Mouse (Mus musculus) CH12.LX (cell line): Measurements from ENCODE around the gene Zdhhc21. TPM values are rescaled to one million over a fixed set of nuclear protein-coding genes. Genes with fewer than 3 reads are reported as not detected.

ENCODE experiments used
- DNase-seq: peaks from one replicate; pipeline ENCODE4 v3.0.0-alpha.2; 2013; ENCODE audit errors: extremely low read depth
- H3K27ac ChIP-seq: 2 replicates; pipeline ENCODE4 v1.5.1; 2012; ENCODE audit warnings: low read depth, mild to moderate bottlenecking, control low read depth, moderate library complexity; ENCODE audit not compliant: insufficient read depth
- H3K27me3 ChIP-seq: replicated peaks from 2 replicates; pipeline ENCODE3; 2012; ENCODE audit warnings: inconsistent platforms
- H3K36me3 ChIP-seq, 2 experiments: replicated peaks in 1 of 2; 2 replicates each; pipeline versions ENCODE3 to v1.6.1; 2012; ENCODE audit warnings: inconsistent platforms in 1 of 2, low read length in 1 of 2, mild to moderate bottlenecking in 1 of 2, mixed read lengths in 1 of 2, moderate library complexity in 1 of 2; ENCODE audit not compliant: control insufficient read depth in 1 of 2, insufficient read depth in 1 of 2
- H3K4me1 ChIP-seq, 2 experiments: 2 replicates each; pipeline ENCODE4 v1.6.1; 2012; ENCODE audit warnings: inconsistent platforms in 1 of 2, moderate library complexity in 1 of 2; ENCODE audit not compliant: insufficient read depth in 2 of 2, control insufficient read depth in 1 of 2
- H3K4me2 ChIP-seq: 2 replicates; pipeline ENCODE4 v1.6.1; 2012; ENCODE audit warnings: low read depth, mild to moderate bottlenecking, control low read depth; ENCODE audit not compliant: poor library complexity, insufficient read depth, severe bottlenecking
- H3K4me3 ChIP-seq, 3 experiments: fragments of 150-350 bp in 1 of 3; sonication (generic) in 1 of 3; replicated peaks in 1 of 3; 2 replicates each; pipeline versions ENCODE3 to v1.5.1; 2011 to 2012; ENCODE audit warnings: low read depth in 2 of 3, low read length in 2 of 3, mild to moderate bottlenecking in 2 of 3, moderate library complexity in 2 of 3, control low read depth in 1 of 3, improper control_type of control experiment in 1 of 3, inconsistent platforms in 1 of 3, mixed read lengths in 1 of 3; ENCODE audit not compliant: poor library complexity in 1 of 3
- H3K79me2 ChIP-seq: replicated peaks from 2 replicates; pipeline ENCODE4 v1.6.1; 2012; ENCODE audit warnings: mild to moderate bottlenecking, moderate library complexity; ENCODE audit not compliant: control insufficient read depth, poor library complexity, insufficient read depth, severe bottlenecking; ENCODE audit errors: extremely low read depth
- H3K9ac ChIP-seq: 2 replicates; pipeline ENCODE4 v1.6.1; 2012; ENCODE audit warnings: low read depth, mild to moderate bottlenecking, control low read depth, moderate library complexity; ENCODE audit not compliant: insufficient read depth
- H3K9me3 ChIP-seq: replicated peaks from 2 replicates; pipeline ENCODE3; 2012; ENCODE audit warnings: low read length, inconsistent platforms, mixed read lengths
- CTCF ChIP-seq, 2 experiments: IDR thresholded peaks in 1 of 2; conservative IDR thresholded peaks in 1 of 2; 2 replicates each; pipeline ENCODE4 v1.5.1; 2011 to 2012; ENCODE audit warnings: low read depth in 2 of 2, low read length in 2 of 2, improper control_type of control experiment in 1 of 2, inconsistent platforms in 1 of 2, mild to moderate bottlenecking in 1 of 2, moderate library complexity in 1 of 2
- E2F4 ChIP-seq: IDR thresholded peaks from 2 replicates; pipeline ENCODE4 v1.6.1; 2011; ENCODE audit warnings: low read depth, low read length, improper control_type of control experiment; ENCODE audit not compliant: insufficient replicate concordance
- RAD21 ChIP-seq: IDR thresholded peaks from 2 replicates; pipeline ENCODE4 v1.6.1; 2011; ENCODE audit warnings: low read depth, mild to moderate bottlenecking, low read length, improper control_type of control experiment, moderate library complexity
- SMC3 ChIP-seq: IDR thresholded peaks from 2 replicates; pipeline ENCODE4 v1.6.1; 2011; ENCODE audit warnings: low read depth, low read length, improper control_type of control experiment
- TBP ChIP-seq: conservative IDR thresholded peaks from 2 replicates; pipeline ENCODE4 v1.6.1; 2011; ENCODE audit warnings: low read depth, low read length, improper control_type of control experiment
- ZMIZ1 ChIP-seq: IDR thresholded peaks from 2 replicates; pipeline ENCODE4 v1.6.1; 2012; ENCODE audit warnings: low read depth, mild to moderate bottlenecking, inconsistent platforms, low read length, improper control_type of control experiment
- dilution Hi-C: fragments of 300-500 bp; cut with MboI; formaldehyde crosslinking; loops from 2 replicates; pipeline ENCODE4 v1.14.3; 2020; ENCODE audit warnings: low sequenced_read_pairs; ENCODE audit not compliant: extremely low pct_unique_long_range_greater_than_20kb, extremely low pct_ligation_motif_present
- in situ Hi-C: fragments of 300-500 bp; cut with MboI; formaldehyde crosslinking; loops from 3 replicates; pipeline ENCODE4 v1.14.3; 2019; ENCODE audit warnings: low sequenced_read_pairs, low pct_ligation_motif_present, low pct_unique_long_range_greater_than_20kb, mixed read lengths
- polyA plus RNA-seq: library from polyadenylated mRNA; unstranded; fragments of >175 nt; gene quantifications from 2 replicates; pipeline ENCODE4 v1.2.1, GENCODE M21; 2012; ENCODE audit warnings: low read depth; ENCODE audit not compliant: insufficient read length
- total RNA-seq, 2 experiments: library from RNA; depleted of rRNA; stranded (reverse); fragments of 300-350 nt in 1 of 2; fragments of >200 nt in 1 of 2; gene quantifications; 2 replicates each; pipeline ENCODE4 v1.2.3; 2012 to 2014

The Zdhhc21 gene
- total and polyA plus RNA-seq, 3 experiments, result 8.3 to 16.1 (median 14.0) TPM

GRCm38 (mm10) chr4:82804019-82804418, 55.7 kb downstream of the Zdhhc21 start:
- no peak for DNase-seq
- Histone ChIP-seq H3K4me3 (no peak overlapping the region), H3K4me2 (no peak overlapping the region), H3K36me3 (peaks cover 8 to 34% of the 10 kb centered on the region in 2 experiments), H3K27me3 (no peaks in the 10 kb centered on the region), H3K9me3 (no peaks in the 10 kb centered on the region), H3K4me1 (no peaks in the 10 kb centered on the region), H3K79me2 (no peaks in the 10 kb centered on the region), H3K27ac (no peak overlapping the region), H3K9ac (no peak overlapping the region)
- dilution Hi-C loops (no loop called here), in situ Hi-C loops (loop anchor here (25.0 kb wide), 1 partner anchor 167 kb away; no protein-coding TSS in a partner anchor)
- TF ChIP-seq TBP (no peak), SMC3 (peak; percentile 44), CTCF (conservative IDR thresholded peaks at IDR 0.05 in 1 of 2, IDR thresholded peaks at IDR 0.05 in 1 of 2; ENCODE audit: low read depth in 2 of 2, low read length in 2 of 2) (peak in 1 of 2 experiments; percentile 58; a peak in 2 of 4 replicates), RAD21 (peak; percentile 44)

- H3K9me3 ChIP-seq, result no peaks in the 10 kb centered on the region
- in situ Hi-C loops, result no loop called here
- dilution Hi-C loops, result no loop called here
- no peak overlapping the region for H3K4me2 ChIP-seq
- TF ChIP-seq E2F4, result no peak
- no peak overlapping the region for H3K4me3 ChIP-seq
- no peaks in the 10 kb centered on the region for H3K27me3 ChIP-seq
- H3K36me3 ChIP-seq, result peaks cover 0 to 15% of the 10 kb centered on the region in 2 experiments
- no peak overlapping the region for H3K9ac ChIP-seq
- no peaks in the 10 kb centered on the region for H3K4me1 ChIP-seq
- no peak for DNase-seq
- H3K27ac ChIP-seq, result no peak overlapping the region
- no peaks in the 10 kb centered on the region for H3K79me2 ChIP-seq
Measured at GRCm38 (mm10) chr4:82793608-82794007, 66.2 kb downstream of the Zdhhc21 start.

- H3K36me3 ChIP-seq, result peaks cover 0 to 12% of the 10 kb centered on the region in 2 experiments
- in situ Hi-C loops (no loop called here), dilution Hi-C loops (no loop called here)
- no peak overlapping the region for H3K4me3 ChIP-seq
- DNase-seq, result no peak
- no peaks in the 10 kb centered on the region for H3K9me3 ChIP-seq
- H3K27ac ChIP-seq, result no peak overlapping the region
- no peaks in the 10 kb centered on the region for H3K4me1 ChIP-seq
- H3K9ac ChIP-seq, result no peak overlapping the region
- no peaks in the 10 kb centered on the region for H3K79me2 ChIP-seq
- H3K4me2 ChIP-seq, result no peak overlapping the region
- TF ChIP-seq ZMIZ1, result no peak
- H3K27me3 ChIP-seq, result no peaks in the 10 kb centered on the region
Measured at GRCm38 (mm10) chr4:82792906-82793580, 66.7 kb downstream of the Zdhhc21 start.
